Mouse (Mus musculus) kidney, adult 2 months (tissue): Measurements from ENCODE around the gene Ibsp. TPM values are rescaled to one million over a fixed set of nuclear protein-coding genes. Genes with fewer than 3 reads are reported as not detected.

Source experiments
- DNase-seq: peaks from one replicate; pipeline ENCODE4 v3.0.0; 2021
- H3K27ac ChIP-seq: fragments of 200-500 bp; 2 replicates; pipeline ENCODE4 v1.5.1; 2012; ENCODE audit warnings: low read depth, low read length, control low read depth, inconsistent platforms; ENCODE audit not compliant: insufficient read depth
- H3K27me3 ChIP-seq: fragments of 200-500 bp; replicated peaks from 2 replicates; pipeline ENCODE4 v1.6.1; 2012; ENCODE audit warnings: mild to moderate bottlenecking, moderate library complexity, low read length, inconsistent platforms; ENCODE audit not compliant: control insufficient read depth, insufficient read depth
- H3K36me3 ChIP-seq: fragments of 200-500 bp; 2 replicates; pipeline ENCODE4 v1.6.1; 2012; ENCODE audit warnings: mild to moderate bottlenecking, moderate library complexity, low read length, inconsistent platforms; ENCODE audit not compliant: control insufficient read depth, insufficient read depth
- H3K4me1 ChIP-seq: fragments of 200-500 bp; 2 replicates; pipeline ENCODE4 v1.6.1; 2011; ENCODE audit warnings: low read length; ENCODE audit not compliant: control insufficient read depth, insufficient read depth
- H3K4me3 ChIP-seq: fragments of 200-500 bp; 2 replicates; pipeline ENCODE4 v1.5.1; 2011; ENCODE audit warnings: mild to moderate bottlenecking, low read depth, low read length, control low read depth; ENCODE audit not compliant: insufficient read depth
- CTCF ChIP-seq: fragments of 200-500 bp; conservative IDR thresholded peaks from 2 replicates; pipeline ENCODE4 v1.5.1; 2011; ENCODE audit warnings: low read depth, mild to moderate bottlenecking, control low read depth, low read length, moderate library complexity, mixed read lengths; ENCODE audit not compliant: insufficient read depth, insufficient read length
- POLR2A ChIP-seq: fragments of 200-500 bp; IDR thresholded peaks from one replicate; pipeline ENCODE4 v1.6.1; 2011; ENCODE audit warnings: low read depth, low read length, control low read depth
- WGBS: fragments of 180-500 bp; shearing (Covaris S2); methylation state at CpG from one replicate; pipeline ENCODE4 v1.1.7; 2018; 5-methylcytosine and 5-hydroxymethylcytosine counted together
- polyA plus RNA-seq: library from polyadenylated mRNA; depleted of rRNA; stranded (reverse); fragments of >200 nt; gene quantifications from 2 replicates; pipeline ENCODE4 v1.2.3, GENCODE M21; 2012

Ibsp gene
- polyA plus RNA-seq, 1 experiment: not detected

DNA sequence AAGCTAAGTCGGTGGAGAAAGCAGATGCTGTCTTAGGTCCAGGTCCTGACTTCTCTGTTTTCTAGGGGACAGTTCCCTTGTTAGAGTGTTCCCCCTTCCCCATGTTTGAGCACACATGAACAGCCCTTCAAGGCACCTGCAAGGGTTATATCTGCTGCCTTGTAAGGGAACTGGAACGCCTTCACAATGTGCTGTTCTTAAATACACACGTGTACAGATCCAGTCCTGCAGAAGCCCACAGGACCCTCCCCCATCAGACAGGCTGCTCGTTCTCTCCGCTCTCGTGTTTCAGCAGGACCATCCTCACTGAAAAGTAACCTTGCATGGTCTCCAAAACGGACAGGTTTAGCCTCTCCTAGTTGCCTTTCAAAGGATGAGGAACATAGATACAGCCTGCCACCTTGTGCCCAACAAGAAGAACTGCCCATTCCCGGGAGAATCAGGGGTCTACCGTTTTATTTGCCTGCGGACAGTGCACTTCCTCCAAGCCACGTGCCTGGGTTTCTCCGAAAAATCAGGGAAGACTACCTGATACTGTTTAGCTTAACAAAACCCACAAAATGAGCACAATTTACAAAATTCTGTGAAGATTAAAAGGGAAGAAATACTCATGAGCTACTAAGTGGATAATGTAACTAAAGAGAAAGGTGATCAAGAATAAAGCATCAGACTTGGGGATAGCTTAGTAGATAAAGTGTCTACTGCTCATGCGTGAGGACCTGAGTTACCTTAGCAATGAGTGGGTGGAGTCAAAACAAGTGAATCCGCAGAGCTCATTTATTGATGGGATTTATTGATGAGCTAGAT is 40.9 kb downstream of the Ibsp start:
- Histone ChIP-seq H3K4me1 (no peaks in the 10 kb centered on the region), H3K27ac (no peak overlapping the region), H3K36me3 (no peaks in the 10 kb centered on the region), H3K4me3 (no peak overlapping the region), H3K27me3 (no peaks in the 10 kb centered on the region)
- TF ChIP-seq POLR2A: no peak
- TF ChIP-seq CTCF: peak; percentile 72
- DNase-seq: peak; percentile 26
- WGBS: 16% methylated on average over 14 of the region's 14 CpGs

DNA sequence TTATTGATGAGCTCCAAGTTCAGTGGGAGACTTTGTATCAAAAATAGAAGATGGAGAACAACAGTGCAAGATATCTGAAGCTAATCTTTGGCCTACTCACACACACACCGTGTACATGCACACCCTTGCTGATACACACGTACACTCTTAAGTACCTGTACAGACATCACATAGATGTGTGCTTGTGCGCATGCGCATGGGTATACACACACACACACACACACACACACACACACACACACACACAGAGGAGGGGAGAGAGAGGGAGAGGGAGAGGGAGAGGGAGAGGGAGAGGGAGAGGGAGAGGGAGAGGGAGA is 41.5 kb downstream of the Ibsp start:
- TF ChIP-seq CTCF (no peak), POLR2A (no peak)
- 88% methylated on average over 4 of the region's 4 CpGs for WGBS

DNA sequence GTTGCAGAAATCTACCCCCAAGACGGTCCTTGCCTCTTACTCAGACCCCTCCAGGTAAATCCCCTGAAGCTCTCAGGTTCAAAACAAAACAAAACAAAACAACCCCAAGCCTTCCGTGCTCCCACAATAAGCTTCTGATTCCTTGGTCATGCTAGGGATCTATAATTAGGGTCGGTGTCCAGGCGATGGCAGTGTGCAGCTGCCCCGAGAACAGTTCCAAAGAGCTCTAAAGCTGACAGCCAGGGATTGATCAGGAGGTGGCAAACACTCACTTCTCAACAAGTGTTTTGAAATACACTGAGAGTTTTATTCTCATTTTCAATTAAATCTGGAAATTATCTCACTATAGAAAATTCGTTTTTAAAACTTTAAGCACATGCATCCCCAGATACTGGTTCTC is 43.9 kb downstream of the Ibsp start:
- Histone ChIP-seq H3K4me1 (no peaks in the 10 kb centered on the region), H3K27me3 (no peaks in the 10 kb centered on the region), H3K27ac (no peak overlapping the region), H3K4me3 (no peak overlapping the region), H3K36me3 (no peaks in the 10 kb centered on the region)
- 27% methylated on average over 6 of the region's 6 CpGs for WGBS
- peak; percentile 39 for DNase-seq
- TF ChIP-seq POLR2A (no peak), CTCF (peak; percentile 72)

More for the DNA sequence above, 41.5 kb downstream of the Ibsp start:
- H3K27ac ChIP-seq: no peak overlapping the region
- no peaks in the 10 kb centered on the region for H3K27me3 ChIP-seq
- no peaks in the 10 kb centered on the region for H3K4me1 ChIP-seq
- DNase-seq: no peak
- H3K4me3 ChIP-seq: no peak overlapping the region
- H3K36me3 ChIP-seq: no peaks in the 10 kb centered on the region

DNA sequence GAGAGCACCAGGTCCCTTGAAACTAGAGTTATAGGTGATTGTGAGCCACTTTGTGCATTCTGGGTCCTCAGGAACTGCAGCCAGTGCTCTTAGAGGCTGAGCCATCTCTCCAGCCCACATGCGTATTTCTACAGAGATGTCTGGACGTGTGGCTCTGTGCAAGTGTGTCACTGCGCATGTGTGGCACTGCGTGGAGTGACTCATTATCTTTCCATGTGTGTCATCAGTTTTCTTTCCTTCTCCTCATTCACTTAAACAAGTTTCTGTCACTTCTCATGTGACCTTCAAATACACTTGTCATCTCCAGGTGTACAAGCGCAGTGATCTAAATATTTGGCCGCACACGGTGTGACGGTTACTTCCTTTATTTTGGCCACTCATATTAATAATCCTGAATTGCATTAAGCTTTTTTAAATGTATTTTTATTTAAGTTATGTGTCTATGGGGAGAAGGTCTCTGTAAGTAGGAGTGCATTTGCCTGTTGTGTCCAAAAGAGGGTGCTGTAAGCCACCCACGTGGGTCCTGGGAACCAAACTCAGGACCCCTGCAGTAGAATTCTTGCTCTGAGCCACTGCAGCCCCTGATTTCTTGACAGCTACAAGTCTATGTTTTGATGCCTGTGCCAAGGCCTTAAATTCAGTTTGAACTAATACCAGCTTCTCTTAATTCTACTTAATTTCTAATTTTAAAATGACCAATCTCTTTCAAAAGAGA is 45.7 kb downstream of the Ibsp start:
- DNase-seq: peak; percentile 44
- WGBS: 72% methylated on average over 9 of the region's 9 CpGs
- H3K36me3 ChIP-seq: no peaks in the 10 kb centered on the region
- H3K27me3 ChIP-seq: no peaks in the 10 kb centered on the region
- no peak for TF ChIP-seq POLR2A
- TF ChIP-seq CTCF: peak; percentile 68
- H3K27ac ChIP-seq: no peak overlapping the region
- no peak overlapping the region for H3K4me3 ChIP-seq
- no peaks in the 10 kb centered on the region for H3K4me1 ChIP-seq

DNA sequence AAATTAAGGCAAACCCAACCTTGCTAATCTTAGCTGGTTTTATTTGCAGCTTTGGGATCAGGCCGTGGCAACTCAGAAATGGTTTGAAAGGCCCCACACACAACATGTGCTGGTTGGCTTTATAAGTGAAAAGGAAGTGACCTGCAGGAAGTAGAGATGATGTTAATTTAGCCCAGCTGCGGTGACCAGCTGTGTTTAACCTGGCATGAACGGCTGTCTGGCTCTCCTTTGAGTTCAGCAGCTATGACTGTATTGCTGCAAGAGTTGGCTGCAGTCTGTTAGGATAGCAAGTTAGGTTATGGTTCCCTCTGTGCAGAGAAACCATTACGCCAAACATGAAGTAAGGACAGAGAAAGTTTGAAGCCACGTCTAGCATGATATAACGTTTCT is 46.3 kb downstream of the Ibsp start:
- Histone ChIP-seq H3K27ac (no peak overlapping the region), H3K4me1 (no peaks in the 10 kb centered on the region), H3K4me3 (no peak overlapping the region), H3K27me3 (no peaks in the 10 kb centered on the region), H3K36me3 (no peaks in the 10 kb centered on the region)
- DNase-seq: no peak
- WGBS: 68% methylated on average over 6 of the region's 6 CpGs
- TF ChIP-seq CTCF (no peak), POLR2A (no peak)

DNA sequence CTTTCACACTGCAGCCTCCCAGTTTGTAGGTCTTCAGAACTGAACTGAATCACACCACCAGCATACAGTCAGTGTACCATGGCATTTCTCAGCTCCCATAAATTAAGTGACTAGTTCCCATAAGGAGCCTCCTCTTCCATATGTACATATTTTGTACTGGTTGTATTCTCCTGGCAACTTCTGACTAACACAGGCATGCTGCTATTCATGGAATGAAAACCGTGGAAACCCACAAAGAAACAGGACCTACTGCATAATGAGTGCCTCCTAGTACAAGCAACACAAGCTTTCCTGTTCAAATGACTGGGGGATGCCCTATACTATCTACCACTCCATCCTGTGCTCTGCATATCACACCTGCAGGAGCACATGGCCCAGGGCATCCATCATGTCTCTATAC is 52.1 kb downstream of the Ibsp start:
- Histone ChIP-seq H3K4me3 (no peak overlapping the region), H3K27me3 (no peaks in the 10 kb centered on the region), H3K36me3 (no peaks in the 10 kb centered on the region), H3K4me1 (no peaks in the 10 kb centered on the region), H3K27ac (no peak overlapping the region)
- no peak for DNase-seq
- 86% methylated on average over 1 of the region's 1 CpGs for WGBS
- TF ChIP-seq POLR2A (no peak), CTCF (no peak)

DNA sequence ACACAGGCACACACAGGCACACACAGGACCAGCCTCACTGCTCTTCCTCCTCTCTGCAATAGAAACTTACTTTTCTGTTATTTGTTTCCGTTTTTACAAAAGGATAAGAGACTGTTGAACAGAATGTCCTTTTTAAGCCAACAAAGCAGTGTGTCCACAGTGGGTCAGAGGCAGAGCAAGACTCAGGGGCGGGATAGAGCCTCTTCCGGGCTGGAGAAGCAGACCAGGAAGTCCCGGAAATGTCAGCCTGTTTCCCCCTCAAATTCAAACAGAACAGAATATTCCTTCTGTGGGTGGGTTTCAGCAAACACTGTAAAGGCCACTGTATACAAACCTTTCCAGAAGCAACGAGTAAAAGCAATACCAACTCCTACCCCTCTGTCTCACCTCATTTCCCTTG is 52.9 kb downstream of the Ibsp start:
- no peak overlapping the region for H3K4me3 ChIP-seq
- 43% methylated on average over 5 of the region's 5 CpGs for WGBS
- H3K27ac ChIP-seq: no peak overlapping the region
- TF ChIP-seq POLR2A (no peak), CTCF (no peak)
- no peak for DNase-seq
- no peaks in the 10 kb centered on the region for H3K27me3 ChIP-seq
- no peaks in the 10 kb centered on the region for H3K36me3 ChIP-seq
- H3K4me1 ChIP-seq: no peaks in the 10 kb centered on the region
